Mouse (Mus musculus): ENCODE measurements around the gene Gas6.
A peak's percentile ranks its signal among the peaks of the same experiment; 100 is the strongest.

The Gas6 gene

DNA sequence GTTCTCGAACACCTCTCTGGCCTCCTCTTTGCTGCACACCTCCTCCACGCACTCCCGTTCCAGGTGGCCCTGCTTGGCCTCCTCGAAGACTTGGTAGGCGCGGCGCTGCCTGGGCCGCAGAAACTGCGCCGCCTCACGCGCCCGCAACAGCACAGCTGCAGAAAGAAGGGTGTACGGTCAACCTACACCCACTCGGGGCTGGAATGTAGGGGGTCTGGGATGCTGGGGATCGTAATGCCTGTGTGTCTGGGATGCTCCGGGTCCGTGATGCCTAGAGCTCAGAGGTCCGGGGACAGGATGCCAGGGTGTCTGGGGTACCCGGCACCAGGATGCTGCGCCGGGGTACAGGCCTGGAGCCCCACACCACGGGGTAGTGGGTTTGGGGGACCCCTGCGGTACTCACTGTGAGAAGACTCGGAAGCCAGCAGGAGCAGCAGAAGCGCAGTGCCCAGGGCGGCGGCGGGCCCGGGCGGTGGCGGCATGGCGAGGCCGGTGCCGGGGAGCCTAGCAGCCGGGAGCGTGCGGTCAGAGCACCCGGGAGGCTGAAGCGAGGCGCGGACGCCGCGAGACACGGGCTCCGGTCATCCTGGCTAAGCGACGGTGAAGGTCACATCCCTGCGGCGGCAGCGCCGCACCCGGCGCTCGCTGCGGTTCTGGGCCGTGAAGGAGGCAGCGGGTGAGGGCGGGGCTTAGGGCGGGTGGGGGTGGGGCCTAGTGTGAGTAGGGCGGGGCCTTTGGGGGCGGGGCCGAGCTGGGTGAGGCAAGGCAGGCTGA is at the start of gene Gas6:
Gene Gas6, minus strand, starts transcription at position 633 of the 774 bp plus-strand sequence.
- ATAC-seq (ENCODE audit: low TSS enrichment): peak; percentile 74

DNA sequence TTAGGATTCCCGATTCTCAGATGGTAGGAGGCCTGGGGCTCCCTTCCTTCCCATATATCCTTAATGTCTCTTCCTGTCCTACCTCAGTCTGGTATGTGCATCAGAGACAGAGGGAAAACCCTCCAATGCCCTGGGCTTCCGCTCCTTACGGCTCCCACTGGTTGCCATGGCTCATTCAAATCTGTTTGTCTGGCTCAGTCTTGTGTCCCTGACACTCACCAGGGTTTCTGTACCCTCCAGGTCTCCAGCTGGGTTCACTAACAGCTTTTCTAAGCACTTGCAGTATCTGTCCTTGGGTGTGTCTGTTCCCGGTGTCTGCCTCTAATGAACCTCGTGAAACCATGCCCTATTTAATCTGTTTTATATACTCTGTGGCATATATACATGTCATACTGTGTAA is 47.2 kb upstream of the Gas6 start:
- ATAC-seq (ENCODE audit: low TSS enrichment): no peak

DNA sequence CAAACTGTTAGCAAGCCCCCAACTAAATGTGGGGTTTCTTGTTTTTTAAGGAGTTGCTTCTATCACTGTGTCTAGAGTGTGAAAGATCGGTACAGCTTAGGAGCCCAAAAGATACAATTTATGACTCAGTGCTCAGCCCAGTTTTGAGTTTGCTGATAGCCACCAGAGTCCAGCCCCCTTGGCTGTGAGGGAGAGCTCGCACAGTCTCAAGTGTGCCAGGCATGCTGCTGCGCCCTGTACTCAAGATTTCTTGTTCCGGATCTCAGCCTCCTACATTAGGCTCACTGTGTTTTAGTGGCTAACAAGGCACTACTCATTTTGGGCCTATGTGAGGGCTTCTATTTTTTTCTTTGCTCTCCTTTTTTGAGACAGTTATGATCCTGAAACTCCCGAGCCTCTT is 45.8 kb upstream of the Gas6 start:
- ATAC-seq (ENCODE audit: low TSS enrichment): no peak

DNA sequence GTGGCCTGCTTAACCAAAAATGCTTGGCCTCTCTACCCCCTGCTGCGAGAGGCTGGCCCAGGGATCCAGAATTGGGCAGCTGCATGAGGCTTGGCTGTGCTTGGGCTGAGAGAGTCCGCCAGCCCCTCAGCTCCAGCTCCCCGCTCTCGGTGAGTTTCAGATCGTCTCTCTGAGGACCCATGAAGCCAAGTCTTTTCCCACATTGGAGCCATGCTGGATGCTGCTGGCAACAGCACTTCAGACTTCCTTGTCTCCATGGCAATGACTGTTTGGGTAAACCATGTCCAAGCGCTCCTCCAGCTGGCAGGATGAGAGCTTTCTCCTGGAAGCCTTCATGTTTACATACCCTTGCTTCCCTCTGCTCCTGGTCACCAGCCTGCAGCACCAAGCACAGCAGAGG is 44.5 kb upstream of the Gas6 start:
- ATAC-seq (ENCODE audit: low TSS enrichment): peak; percentile 87

DNA sequence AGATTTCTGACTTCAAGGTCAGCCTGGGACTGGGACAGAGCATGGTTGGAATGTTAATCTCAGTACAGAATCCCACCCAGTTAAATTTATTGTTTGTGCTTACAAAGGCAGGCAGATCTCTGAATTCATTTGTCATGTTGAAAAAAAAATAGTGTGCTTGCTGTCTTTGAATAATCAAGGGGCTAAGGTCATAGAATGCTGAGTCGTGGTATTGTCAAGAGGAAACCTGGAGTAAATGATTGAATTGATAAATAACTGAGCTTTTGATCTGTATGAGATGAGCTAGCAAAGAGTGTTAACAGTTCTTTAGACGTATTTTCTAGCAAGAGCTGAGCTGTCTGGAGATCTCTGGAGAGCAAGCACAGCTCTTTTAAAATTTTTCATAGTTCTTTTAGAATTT is 42.8 kb upstream of the Gas6 start:
- no peak for ATAC-seq (ENCODE audit: low TSS enrichment)

DNA sequence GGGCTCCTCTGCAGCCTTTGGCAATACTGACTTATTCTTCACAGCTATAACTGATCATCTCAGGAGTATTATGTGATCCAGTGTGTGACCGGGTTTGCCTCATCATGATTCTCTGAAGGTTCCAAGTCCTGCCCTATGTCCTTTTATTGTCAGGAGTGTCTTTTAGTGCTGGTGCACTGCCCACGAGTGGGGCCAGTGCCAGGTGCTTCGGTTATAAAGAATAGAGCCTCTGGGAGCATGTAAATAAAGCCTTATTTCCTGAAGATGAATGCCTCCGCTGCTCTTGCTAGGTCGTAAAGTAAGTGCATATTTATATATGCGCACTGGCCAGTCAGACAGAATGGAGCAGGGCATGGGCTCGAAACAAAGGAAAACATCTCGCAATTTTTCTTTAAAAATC is 38.8 kb upstream of the Gas6 start:
- no peak for ATAC-seq (ENCODE audit: low TSS enrichment)

DNA sequence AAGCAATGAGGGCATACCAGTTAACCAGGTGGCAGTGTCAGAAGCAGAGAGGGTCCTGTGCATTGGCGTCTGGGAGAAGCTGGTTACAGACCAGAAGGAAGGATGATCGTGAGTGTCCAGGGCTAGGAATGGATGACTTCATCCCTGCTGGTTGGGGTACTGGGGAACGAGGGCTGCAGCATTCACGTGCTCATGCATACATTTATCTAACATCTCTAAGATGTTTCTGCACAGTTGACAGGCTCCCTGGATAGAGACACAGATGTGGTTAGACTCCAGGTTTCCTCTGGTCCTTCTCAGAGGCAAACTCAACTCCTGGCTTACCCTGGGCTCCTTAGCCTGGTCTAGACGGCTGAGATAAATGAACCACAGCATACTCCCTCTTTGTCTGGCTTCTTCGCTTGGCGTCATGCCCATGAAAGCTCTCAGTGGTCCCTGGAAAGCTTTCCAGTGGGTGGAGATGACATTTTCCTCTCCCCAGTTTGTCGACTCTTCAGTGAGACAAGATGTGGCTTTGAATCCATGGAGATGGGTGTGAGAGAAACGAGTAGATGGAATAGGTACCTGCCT is 37.4 kb upstream of the Gas6 start:
- ATAC-seq (ENCODE audit: low TSS enrichment): peak; percentile 16; the same call in 1 of the 2 replicates

DNA sequence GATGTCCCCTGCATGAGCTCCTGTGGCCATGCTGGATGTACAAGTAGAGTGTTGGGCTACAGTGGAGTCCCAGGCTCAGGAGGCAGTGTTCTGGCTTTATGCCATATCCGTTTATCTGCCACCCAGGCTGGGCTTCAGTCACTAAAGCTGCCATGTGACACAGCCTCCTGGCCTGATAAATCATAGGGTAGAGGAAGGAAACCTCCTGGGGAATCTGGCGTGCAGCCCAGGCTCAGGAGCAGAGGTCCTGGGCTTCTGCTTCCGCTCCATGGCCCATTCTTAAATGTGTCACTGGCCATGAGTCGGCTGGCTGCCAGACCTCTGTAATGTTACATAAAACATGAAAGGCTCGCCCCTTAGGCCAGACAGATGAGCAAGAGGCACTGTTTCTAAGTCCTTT is 36.7 kb upstream of the Gas6 start:
- no peak for ATAC-seq (ENCODE audit: low TSS enrichment)

DNA sequence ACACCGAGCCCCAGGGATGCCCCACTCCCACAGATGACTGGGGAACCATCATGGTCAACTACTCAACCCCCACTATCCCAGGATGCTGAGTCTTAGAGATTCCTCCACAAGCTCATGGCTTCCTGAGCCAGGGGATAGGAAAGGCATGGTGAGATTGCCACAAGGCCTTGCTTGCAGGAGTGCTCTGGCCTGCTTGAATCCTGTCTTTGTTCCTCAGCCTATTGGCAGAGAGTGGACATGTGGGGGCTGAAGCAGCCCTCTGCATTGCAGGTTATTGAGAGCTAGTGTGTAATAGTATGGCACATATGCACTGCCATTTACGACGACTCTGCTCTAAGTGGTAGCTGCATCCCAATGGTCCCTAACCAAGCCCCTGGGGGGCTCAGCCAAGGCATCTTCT is 36.1 kb upstream of the Gas6 start:
- no peak for ATAC-seq (ENCODE audit: low TSS enrichment)

DNA sequence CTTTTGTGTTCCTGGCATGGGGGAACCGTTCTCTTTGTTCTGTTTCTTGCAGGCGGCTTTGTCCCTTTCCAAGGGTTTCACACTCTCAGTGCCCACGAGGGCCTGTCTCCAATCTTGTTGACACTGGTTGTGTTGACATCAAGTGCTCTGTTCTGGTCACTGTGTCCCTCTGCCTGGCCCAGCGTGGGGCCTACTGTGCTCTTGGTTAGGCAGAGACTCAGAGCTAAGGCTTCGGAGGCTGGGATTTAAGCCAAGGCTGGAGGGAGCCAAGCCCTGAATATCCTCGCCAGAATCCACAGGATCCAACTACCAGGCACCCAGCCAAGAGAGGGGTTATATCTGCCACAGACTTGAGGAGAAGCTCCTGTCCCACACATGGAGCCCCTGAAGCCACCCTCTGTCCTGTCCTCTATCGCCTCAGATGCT is 35.6 kb upstream of the Gas6 start:
- ATAC-seq (ENCODE audit: low TSS enrichment): peak; percentile 62

DNA sequence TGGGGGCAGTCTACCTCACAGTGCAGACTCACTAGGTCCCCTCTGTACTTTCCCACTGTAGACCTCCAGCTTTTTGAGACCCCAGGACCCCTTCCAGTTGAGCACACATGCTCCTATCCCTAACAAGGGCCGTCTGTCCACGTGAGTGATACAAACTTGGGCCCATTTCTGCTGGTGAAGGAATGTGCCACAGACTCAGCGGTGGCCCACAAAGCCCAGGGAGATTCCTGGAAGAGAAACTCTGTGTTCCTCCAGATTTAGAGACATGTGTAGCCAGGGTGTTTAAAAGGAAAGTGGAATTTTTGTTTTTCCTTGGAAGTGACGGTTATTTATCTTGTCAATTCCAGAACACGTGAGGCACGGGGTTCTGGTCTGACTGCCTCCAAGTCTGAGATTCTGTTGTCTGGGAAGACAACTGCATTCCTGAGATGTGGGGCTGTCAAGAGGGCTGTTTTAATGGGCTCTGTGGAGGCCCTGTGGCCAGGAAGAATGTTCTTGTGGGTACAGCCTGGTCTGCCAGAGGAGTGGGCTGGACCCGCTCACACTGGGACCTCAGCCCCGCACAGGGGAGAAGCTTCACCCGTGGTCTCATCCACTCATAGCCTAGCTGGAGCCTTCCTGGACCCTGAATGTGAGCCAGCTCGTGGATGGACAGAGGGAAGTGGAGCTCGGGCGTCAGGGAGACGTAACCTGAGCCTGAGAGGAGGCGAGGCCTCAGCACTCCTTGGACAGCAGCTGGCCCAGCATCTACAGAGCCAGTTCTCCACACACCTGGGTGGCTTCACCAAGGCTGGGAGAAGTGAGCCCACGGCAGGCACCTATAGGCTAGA is 34.9 kb upstream of the Gas6 start:
- ATAC-seq (ENCODE audit: low TSS enrichment): no peak

DNA sequence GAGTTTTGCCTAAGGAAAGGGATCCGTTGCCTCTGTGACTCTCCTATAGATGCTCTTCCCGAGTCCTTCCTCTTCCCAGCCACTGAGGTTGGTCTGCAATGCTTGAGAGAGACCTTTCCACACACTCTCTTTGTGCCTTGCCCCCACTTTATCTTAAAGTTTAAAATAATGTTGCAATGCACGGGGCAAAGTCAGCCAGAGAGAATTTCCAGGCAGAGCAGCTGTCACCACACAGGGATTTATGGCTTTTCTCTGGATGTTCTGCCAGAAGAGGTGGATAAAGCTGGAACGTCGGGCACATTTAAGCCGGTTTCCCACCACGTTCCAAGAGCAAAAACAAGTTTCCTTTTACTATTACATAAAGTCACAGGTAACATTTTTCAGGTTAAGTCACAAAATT is 27.1 kb upstream of the Gas6 start:
- no peak for ATAC-seq (ENCODE audit: low TSS enrichment)

DNA sequence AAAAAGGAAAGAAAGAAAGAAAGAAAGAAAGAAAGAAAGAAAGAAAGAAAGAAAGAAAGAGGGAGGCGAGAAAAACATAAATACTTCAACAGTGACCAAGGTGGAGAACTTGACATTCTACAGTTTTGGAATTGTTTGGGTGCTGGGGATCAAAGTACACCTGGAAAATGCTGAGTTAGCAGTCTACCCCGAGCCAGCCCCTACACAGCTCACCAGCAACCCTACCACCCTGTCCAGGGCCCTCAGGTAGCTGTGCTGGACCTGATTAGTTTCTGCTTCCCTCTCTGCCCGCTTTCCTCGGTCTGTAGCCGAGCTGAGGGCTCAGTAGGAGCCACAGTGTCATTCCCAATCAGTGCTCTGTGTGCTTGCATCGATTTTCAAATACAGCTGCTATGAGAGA is 26.1 kb upstream of the Gas6 start:
- no peak for ATAC-seq (ENCODE audit: low TSS enrichment)

DNA sequence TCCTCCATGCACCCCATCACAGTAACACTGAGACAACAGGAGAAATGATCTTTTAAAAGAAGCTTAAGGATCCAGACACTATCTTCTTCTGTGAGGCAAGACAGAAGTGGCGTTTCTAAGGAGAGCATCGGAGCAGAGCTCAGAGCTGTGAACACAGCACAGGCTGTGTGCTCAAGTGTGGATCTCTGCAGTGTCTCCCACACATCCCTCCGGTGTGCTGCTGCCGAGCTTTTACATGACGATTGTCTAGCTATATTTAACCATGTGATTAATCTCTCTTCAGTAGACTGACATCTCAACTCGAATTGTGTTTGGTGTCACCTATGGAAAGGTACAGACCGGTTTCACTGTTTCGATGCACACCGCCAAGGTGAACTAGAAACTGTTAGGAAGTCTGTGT is 25.2 kb upstream of the Gas6 start:
- ATAC-seq (ENCODE audit: low TSS enrichment): peak; percentile 96

DNA sequence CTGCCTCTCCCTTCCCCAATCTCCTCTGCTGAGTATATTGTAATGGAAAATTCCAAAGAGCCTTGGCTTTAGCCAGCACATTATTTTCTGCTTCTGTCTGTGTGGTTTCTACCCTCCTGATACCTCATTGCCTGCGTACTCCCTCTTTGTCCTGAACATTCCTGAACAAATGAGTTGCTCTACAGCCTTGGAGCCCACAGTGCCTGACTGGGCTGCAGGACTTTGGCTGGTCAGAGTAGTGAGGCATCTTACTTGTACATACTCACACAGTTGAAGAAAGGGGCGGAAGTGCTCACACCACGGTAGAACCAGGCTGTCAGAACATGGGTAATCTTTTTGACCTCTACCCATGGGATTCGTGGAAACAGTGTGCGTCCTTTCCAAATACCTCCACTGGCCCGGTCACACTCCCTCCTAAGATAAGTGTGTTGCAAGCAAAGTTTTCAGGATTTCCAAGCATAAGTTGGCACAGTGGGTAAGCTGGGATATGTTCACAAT is 23.0 kb upstream of the Gas6 start:
- no peak for ATAC-seq (ENCODE audit: low TSS enrichment)

DNA sequence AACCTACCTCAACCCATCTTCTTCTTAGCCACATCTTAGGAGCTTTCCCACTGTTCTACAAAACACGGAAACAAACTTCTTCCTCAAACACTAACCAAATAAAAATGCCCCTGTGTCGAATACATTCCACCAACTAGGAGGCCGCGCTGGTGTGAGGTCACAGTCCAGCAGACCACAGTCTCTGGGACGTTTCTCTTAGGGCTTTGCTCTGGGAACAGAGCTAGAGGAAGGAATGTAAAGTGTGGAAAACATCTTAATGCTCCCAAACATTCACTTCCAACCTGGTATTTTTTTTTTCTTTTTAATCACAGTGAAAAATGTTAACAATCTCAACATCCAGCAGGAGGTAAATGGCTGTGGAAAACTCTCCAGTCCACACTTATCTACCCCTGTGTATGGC is 22.4 kb upstream of the Gas6 start:
- ATAC-seq (ENCODE audit: low TSS enrichment): no peak

DNA sequence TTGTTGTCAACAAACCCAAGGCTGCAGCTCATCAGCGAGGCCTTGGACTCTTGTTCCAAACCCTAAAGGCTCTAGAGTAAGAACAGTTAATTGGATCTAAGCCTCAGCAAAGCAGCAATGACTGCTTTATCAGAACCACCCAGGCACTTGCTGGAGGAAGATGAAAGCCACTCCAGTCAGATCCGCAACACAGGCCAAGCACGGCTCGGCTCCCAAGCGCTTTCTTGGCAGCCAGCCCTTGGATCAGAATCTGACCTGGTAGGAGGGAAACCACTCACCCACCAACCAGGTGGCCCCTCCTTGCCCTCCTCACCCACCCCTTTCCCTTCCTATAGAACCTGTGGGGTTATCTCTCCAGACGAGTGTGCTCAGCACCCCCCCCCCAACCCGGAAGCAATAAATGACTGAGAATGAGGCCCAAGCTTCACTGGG is 21.7 kb upstream of the Gas6 start:
- ATAC-seq (ENCODE audit: low TSS enrichment): no peak

DNA sequence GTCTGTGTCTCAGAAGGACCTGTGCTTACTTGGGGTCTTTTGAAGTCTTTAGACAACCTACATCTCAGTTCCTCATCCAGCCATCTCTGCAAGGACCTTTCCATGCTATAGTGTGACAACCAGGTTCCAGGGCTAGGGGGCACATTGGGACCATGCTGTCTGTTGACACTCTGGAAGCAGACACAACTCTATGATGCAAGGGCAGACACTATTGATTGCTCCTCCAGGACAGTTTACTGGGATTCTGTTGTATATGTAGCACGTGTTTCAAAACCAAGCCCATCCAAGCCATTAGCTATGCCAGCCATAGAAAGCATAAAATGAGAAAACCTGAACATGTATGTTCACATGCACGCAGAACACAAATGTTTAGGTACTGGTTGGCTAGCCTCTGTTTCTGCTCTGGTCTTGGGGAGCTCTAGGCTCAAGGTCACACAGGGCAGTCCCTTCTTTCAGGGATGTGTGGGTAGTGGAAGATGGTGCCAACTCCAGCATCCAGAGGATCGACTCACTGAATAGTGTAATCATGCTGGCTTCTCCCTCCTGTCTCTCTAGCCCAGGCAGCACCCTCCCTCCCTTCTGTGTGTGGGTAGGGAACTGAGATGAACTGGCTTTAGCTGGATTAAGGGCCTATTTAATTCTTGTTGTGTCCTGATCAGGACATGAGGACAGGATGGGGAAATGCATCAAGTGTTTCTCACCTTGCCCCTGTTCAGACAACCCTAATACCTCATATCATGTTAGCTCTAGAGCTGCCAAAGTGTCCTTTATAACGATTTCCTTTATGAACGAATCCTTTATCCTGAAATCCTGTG is 19.5 kb upstream of the Gas6 start:
- no peak for ATAC-seq (ENCODE audit: low TSS enrichment)

DNA sequence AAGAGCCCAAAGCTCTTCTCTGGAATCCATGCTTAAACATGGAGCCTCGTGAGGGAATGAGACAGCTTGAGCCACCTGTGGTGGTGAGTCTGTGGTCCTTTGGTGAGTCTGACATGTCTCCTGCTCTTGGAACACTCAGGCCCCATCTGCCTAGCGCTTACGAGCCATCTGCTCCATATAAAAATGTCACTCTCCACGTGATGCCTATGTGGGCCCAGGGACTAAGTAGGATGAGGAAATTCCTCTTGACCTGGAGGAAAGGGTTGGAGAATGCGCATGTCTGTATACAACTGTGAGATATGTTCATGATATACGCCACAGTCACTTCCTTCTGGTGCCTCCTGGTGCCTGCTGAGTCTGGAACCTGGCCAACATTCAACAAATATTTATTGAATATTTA is 18.4 kb upstream of the Gas6 start:
- ATAC-seq (ENCODE audit: low TSS enrichment): no peak

DNA sequence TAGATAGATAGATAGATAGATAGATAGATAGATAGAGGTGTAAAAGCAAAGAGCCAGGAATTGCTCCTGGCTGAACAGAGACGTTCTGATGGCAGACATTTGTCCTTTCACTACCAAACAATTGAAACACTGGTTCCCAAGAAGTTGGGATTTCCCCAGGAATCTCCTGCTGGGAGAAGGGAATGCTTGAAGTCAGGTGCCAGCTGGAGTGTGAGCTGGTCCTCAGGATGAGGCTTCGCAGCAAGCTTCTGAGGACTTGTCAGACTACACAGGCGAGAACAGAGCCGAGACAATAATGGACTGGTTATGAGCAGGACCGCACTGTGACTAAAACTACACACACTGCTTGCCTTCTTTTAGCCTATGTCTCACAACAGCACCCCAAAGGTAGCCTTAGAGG is 17.7 kb upstream of the Gas6 start:
- ATAC-seq (ENCODE audit: low TSS enrichment): no peak

DNA sequence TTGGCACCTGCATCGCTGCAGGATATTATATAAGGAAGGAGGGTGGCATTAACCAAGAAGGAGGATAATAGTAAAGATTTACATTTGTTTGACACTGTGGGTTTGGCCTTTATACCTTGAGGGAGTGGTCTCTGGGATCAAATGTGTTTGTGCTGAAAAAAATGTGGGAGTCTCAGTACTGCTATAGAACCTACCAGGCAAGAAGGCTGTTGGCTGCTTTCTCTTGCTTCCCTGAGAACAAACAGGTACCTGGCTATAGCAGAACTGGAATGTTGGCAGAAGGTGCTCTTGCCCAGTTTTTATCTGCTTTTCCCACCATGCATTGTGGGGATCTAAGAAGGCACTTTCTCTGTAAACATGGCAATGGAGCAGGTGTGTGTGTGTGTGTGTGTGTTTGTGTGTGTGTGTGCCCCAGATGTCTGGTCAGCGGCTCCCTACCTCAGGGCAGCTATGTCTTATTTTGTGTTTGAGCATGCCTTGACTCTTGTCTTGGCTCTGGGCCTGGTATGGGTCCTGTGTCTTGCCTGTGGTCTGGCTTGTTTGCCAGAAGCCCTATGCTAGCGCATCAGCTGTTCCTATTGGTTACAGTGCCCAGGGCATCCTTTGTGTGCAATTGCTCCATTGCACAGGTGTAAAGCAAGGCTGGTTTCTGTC is 13.1 kb upstream of the Gas6 start:
- no peak for ATAC-seq (ENCODE audit: low TSS enrichment)
